Mouse (Mus musculus) E14TG2a.4 (cell line): ENCODE measurements at regions not wholly inside any gene's neighbourhood (a gene's known extent, or its start where the extent isn't known, plus 50 kb on each side); places are given as distances from the start of the nearest gene placed in this dataset.

ENCODE experiments used
- H3K27me3 ChIP-seq: 2 replicates; pipeline ENCODE4 v1.6.1; 2014; ENCODE audit warnings: low read length, control low read depth; ENCODE audit not compliant: insufficient read depth
- H3K36me3 ChIP-seq: 2 replicates; pipeline ENCODE4 v1.6.1; 2014; ENCODE audit warnings: low read length, control low read depth; ENCODE audit not compliant: insufficient read depth
- H3K4me1 ChIP-seq: replicated peaks from 2 replicates; pipeline ENCODE4 v1.6.1; 2014; ENCODE audit warnings: low read depth, low read length, control low read depth
- H3K4me3 ChIP-seq: replicated peaks from 2 replicates; pipeline ENCODE4 v1.5.1; 2014; ENCODE audit warnings: mild to moderate bottlenecking, low read length
- H3K9me3 ChIP-seq: 2 replicates; pipeline ENCODE4 v1.6.1; 2014; ENCODE audit warnings: low read length, control low read depth
- CTCF ChIP-seq: conservative IDR thresholded peaks from 2 replicates; pipeline ENCODE4 v1.5.1; 2014; ENCODE audit warnings: low read length
- NANOG ChIP-seq: IDR thresholded peaks from 2 replicates; pipeline ENCODE4 v1.6.1; 2014; ENCODE audit warnings: borderline replicate concordance, low read length, mixed read lengths
- POU5F1 ChIP-seq: IDR thresholded peaks from 2 replicates; pipeline ENCODE4 v1.6.1; 2014; ENCODE audit warnings: low read length, borderline replicate concordance

DNA sequence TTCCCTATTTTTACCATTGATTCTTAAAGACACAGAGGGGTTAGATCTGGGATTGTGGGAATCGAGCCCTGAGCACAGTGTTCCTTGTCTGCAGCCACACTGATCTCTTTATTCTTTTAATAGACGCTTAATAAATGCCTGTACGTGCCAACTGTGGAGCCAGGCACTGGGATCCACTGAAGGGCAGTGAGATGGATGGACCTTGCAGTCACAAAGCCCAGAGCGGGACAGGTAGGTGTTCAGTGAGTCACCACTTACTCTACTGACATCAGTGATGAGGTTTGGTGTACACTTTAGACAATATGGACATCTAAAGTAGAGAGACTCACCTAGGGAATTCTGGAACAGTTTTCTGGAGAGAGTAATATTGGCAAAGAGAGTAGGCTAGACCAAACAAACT is 56.8 kb upstream of the Cnih3 start:
- H3K9me3 ChIP-seq = peaks cover 5% of the 10 kb centered on the region
- H3K27me3 ChIP-seq = 0 out of 2 replicates have a peak, but pooled peaks cover 12% of the 10 kb centered on the region
- TF ChIP-seq CTCF (no peak), POU5F1 (no peak), NANOG (no peak)
- H3K4me1 ChIP-seq = peaks cover 5% of the 10 kb centered on the region
- no peak overlapping the region for H3K4me3 ChIP-seq
- H3K36me3 ChIP-seq = no peaks in the 10 kb centered on the region

DNA sequence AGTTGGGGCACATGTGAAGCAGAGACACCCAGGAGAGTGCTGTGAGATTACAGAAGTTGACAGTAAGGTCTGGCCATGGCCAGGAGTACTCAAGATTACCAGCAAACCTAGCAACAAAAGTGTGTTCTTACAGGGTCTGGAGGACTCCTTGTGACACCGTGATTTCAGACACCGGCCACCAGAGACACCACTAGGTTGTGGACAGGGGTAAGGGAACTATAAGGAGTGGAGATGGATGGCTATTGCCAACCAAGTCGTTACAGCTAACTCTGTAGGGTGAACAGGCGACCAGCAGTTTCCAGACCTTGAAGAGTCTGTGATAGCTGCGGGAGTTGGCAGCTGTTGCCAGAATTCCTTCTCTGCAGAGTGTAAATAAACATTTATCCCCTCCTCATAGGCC is 54.4 kb upstream of the Cnih3 start:
- peaks cover 5% of the 10 kb centered on the region for H3K9me3 ChIP-seq
- H3K4me1 ChIP-seq = no peaks in the 10 kb centered on the region
- TF ChIP-seq CTCF (no peak), NANOG (no peak), POU5F1 (no peak)
- H3K27me3 ChIP-seq = 0 out of 2 replicates have a peak, but pooled peaks cover 12% of the 10 kb centered on the region
- H3K36me3 ChIP-seq = no peaks in the 10 kb centered on the region
- H3K4me3 ChIP-seq = no peak overlapping the region

DNA sequence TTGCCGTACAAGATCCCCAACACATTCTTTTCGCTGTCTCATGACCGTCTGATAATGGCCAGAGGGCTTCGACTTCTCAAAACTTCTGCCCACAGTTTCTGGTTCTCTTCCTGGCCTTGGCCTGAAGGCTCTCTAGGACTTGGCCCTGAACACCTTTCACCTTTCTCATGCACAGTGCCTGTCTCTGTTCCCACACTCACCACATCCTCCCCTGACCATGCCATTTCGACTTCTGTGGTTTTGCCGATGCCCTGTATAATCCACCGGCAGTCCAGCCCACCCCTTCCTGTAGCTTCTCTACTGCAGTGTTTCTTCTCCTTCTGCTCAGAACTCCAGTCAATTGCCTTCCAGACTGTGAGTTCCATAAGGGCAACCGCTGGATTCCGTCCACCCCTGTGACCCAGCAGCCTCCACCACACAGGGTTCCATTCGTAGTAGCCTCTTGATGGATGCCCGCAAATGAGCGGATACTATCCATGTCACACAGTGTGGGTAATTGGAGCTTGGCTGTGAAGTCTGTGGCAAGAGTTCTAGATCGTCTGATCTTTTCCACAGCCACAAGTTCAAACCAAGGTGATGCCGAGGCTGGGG is 53.3 kb upstream of the Cnih3 start:
- TF ChIP-seq CTCF (no peak), NANOG (no peak), POU5F1 (no peak)
- Histone ChIP-seq H3K9me3 (peaks cover 5% of the 10 kb centered on the region), H3K4me1 (no peaks in the 10 kb centered on the region), H3K36me3 (no peaks in the 10 kb centered on the region), H3K27me3 (0 out of 2 replicates have a peak, but pooled peaks cover 12% of the 10 kb centered on the region), H3K4me3 (no peak overlapping the region)

DNA sequence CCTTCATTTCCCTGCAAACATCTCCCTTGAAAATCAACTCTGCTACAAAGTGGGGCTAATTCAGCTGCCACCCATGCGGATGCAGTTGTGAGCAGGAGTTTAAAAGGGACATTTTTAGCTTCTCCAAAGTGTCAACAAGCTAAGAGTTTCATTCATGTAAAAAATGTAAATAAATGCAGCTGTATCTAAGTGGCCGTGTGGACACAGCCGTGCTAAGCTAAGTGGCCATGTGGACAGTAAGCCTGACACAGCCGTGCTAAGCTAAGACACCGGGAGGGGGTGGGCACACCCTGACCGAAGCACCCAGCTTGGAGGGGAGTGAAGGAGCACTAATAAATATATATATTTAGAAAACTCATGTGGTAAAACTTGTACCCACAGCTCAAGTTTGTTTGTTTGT is 52.6 kb upstream of the Cnih3 start:
- Histone ChIP-seq H3K4me3 (no peak overlapping the region), H3K4me1 (no peaks in the 10 kb centered on the region), H3K9me3 (no peaks in the 10 kb centered on the region), H3K27me3 (0 out of 2 replicates have a peak, but pooled peaks cover 12% of the 10 kb centered on the region), H3K36me3 (no peaks in the 10 kb centered on the region)
- TF ChIP-seq POU5F1 (no peak), NANOG (no peak), CTCF (no peak)

DNA sequence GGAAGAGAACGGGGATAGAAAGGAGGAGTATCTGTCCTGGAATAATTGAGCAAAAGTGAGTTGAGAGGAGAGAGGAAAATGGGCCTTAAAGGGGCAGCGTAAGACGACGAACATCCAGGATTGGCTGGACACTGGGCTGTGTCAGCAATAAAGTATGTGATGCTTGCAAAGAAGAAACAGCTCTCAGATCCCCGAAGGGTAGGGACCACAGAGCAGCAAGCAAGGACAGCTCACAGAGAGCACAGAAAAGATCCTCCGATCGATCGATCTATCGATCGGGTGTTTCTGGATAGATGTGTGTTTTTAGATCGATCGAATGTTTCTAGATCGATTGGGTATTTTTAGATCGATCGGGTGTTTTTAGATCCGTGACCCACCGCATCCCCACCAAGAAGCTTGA is 50.3 kb upstream of the Cnih3 start:
- Histone ChIP-seq H3K4me3 (no peak overlapping the region), H3K4me1 (no peaks in the 10 kb centered on the region), H3K27me3 (0 out of 2 replicates have a peak, but pooled peaks cover 7% of the 10 kb centered on the region), H3K36me3 (no peaks in the 10 kb centered on the region), H3K9me3 (no peaks in the 10 kb centered on the region)
- TF ChIP-seq NANOG (no peak), CTCF (no peak), POU5F1 (no peak)
